Mouse (Mus musculus) MEL (cell line): ENCODE measurements around the gene Rock2. TPM values are rescaled to one million over a fixed set of nuclear protein-coding genes. Genes with fewer than 3 reads are reported as not detected.

Source experiments
- DNase-seq: peaks from one replicate; pipeline ENCODE4 v3.0.0; 2011; ENCODE audit warnings: low read depth, low spot score
- H3K27ac ChIP-seq: 2 replicates; pipeline ENCODE4 v1.5.1; 2012; ENCODE audit warnings: low read depth, mild to moderate bottlenecking, control low read depth, low read length, moderate library complexity; ENCODE audit not compliant: control insufficient read depth
- H3K27me3 ChIP-seq, 2 experiments: fragments of 150-350 bp in 1 of 2; sonication (generic) in 1 of 2; 2 replicates each; pipeline ENCODE4 v1.6.1; 2012; ENCODE audit warnings: low read length in 2 of 2, mild to moderate bottlenecking in 2 of 2, improper control_type of control experiment in 1 of 2, moderate library complexity in 1 of 2; ENCODE audit not compliant: insufficient read depth in 2 of 2, control insufficient read depth in 1 of 2
- H3K36me3 ChIP-seq, 2 experiments: 2 replicates each; pipeline ENCODE4 v1.6.1; 2012 to 2014; ENCODE audit warnings: low read length in 2 of 2, improper control_type of control experiment in 1 of 2, inconsistent platforms in 1 of 2, mild to moderate bottlenecking in 1 of 2; ENCODE audit not compliant: insufficient read depth in 2 of 2, control insufficient read depth in 1 of 2
- H3K4me1 ChIP-seq, 2 experiments: fragments of 150-350 bp in 1 of 2; sonication (generic) in 1 of 2; 2 replicates each; pipeline ENCODE4 v1.6.1; 2012; ENCODE audit warnings: low read length in 2 of 2, improper control_type of control experiment in 1 of 2, mild to moderate bottlenecking in 1 of 2; ENCODE audit not compliant: insufficient read depth in 2 of 2, control insufficient read depth in 1 of 2
- H3K4me3 ChIP-seq, 2 experiments: fragments of 150-350 bp in 1 of 2; sonication (generic) in 1 of 2; 2 replicates each; pipeline ENCODE4 v1.5.1; 2012; ENCODE audit warnings: low read depth in 2 of 2, low read length in 2 of 2, mild to moderate bottlenecking in 2 of 2, moderate library complexity in 2 of 2, control low read depth in 1 of 2, improper control_type of control experiment in 1 of 2; ENCODE audit not compliant: control insufficient read depth in 1 of 2, insufficient read depth in 1 of 2
- H3K79me2 ChIP-seq: 2 replicates; pipeline ENCODE4 v1.6.1; 2012; ENCODE audit warnings: mild to moderate bottlenecking, low read length, moderate library complexity; ENCODE audit not compliant: control insufficient read depth, poor library complexity, insufficient read depth
- H3K9ac ChIP-seq: 2 replicates; pipeline ENCODE4 v1.6.1; 2012; ENCODE audit warnings: low read depth, mild to moderate bottlenecking, control low read depth, low read length, moderate library complexity; ENCODE audit not compliant: control insufficient read depth, poor library complexity, severe bottlenecking
- H3K9me3 ChIP-seq: fragments of 150-350 bp; sonication (generic); replicated peaks from 2 replicates; pipeline ENCODE4 v1.6.1; 2012; ENCODE audit warnings: mild to moderate bottlenecking, low read length, improper control_type of control experiment, moderate library complexity; ENCODE audit not compliant: insufficient read depth
- CHD1 ChIP-seq: IDR thresholded peaks from 2 replicates; pipeline ENCODE4 v1.6.1; 2012; ENCODE audit warnings: low read depth, mild to moderate bottlenecking, inconsistent platforms, low read length, improper control_type of control experiment
- CHD2 ChIP-seq: IDR thresholded peaks from 2 replicates; pipeline ENCODE4 v1.6.1; 2011; ENCODE audit warnings: low read length, improper control_type of control experiment
- CTCF ChIP-seq, 3 experiments: IDR thresholded peaks in 2 of 3; conservative IDR thresholded peaks in 1 of 3; 2 replicates each; pipeline ENCODE4 v1.5.1; 2011 to 2012; ENCODE audit warnings: low read length in 3 of 3, low read depth in 2 of 3, mild to moderate bottlenecking in 2 of 3, improper control_type of control experiment in 1 of 3, inconsistent platforms in 1 of 3, mixed read lengths in 1 of 3, moderate library complexity in 1 of 3; ENCODE audit not compliant: control insufficient read depth in 1 of 3, insufficient read depth in 1 of 3, poor library complexity in 1 of 3, severe bottlenecking in 1 of 3
- ELF1 ChIP-seq: IDR thresholded peaks from 2 replicates; pipeline ENCODE4 v1.6.1; 2014; ENCODE audit warnings: low read depth, mild to moderate bottlenecking, inconsistent platforms, low read length, improper control_type of control experiment, moderate library complexity
- EP300 ChIP-seq, 2 experiments: IDR thresholded peaks; 2 replicates each; pipeline ENCODE4 v1.6.1; 2011; ENCODE audit warnings: improper control_type of control experiment in 2 of 2, low read length in 2 of 2, low read depth in 1 of 2, mild to moderate bottlenecking in 1 of 2
- ETS1 ChIP-seq: IDR thresholded peaks from 2 replicates; pipeline ENCODE4 v1.6.1; 2012; ENCODE audit warnings: low read depth, mild to moderate bottlenecking, inconsistent platforms, low read length, improper control_type of control experiment, moderate library complexity
- GABPA ChIP-seq: IDR thresholded peaks from 2 replicates; pipeline ENCODE4 v1.6.1; 2012; ENCODE audit warnings: low read depth, mild to moderate bottlenecking, inconsistent platforms, low read length, improper control_type of control experiment, moderate library complexity
- GATA1 ChIP-seq: IDR thresholded peaks from 2 replicates; pipeline ENCODE4 v1.6.1; 2011; ENCODE audit warnings: low read depth, low read length, improper control_type of control experiment
- HCFC1 ChIP-seq: IDR thresholded peaks from 2 replicates; pipeline ENCODE4 v1.6.1; 2012; ENCODE audit warnings: low read depth, mild to moderate bottlenecking, inconsistent platforms, low read length, improper control_type of control experiment, moderate library complexity
- JUND ChIP-seq: IDR thresholded peaks from 2 replicates; pipeline ENCODE4 v1.6.1; 2011; ENCODE audit warnings: low read depth, mild to moderate bottlenecking, improper control_type of control experiment, low read length
- KAT2A ChIP-seq: conservative IDR thresholded peaks from 2 replicates; pipeline ENCODE4 v1.6.1; 2012; ENCODE audit warnings: low read depth, low read length, improper control_type of control experiment, inconsistent platforms
- MAFK ChIP-seq: IDR thresholded peaks from 2 replicates; pipeline ENCODE4 v1.6.1; 2011; ENCODE audit warnings: low read depth, mild to moderate bottlenecking, low read length, improper control_type of control experiment, borderline replicate concordance
- MAX ChIP-seq: IDR thresholded peaks from 2 replicates; pipeline ENCODE4 v1.6.1; 2011; ENCODE audit warnings: low read length, improper control_type of control experiment
- MAZ ChIP-seq: IDR thresholded peaks from 2 replicates; pipeline ENCODE4 v1.6.1; 2012; ENCODE audit warnings: low read depth, mild to moderate bottlenecking, inconsistent platforms, low read length, improper control_type of control experiment
- MEF2A ChIP-seq: IDR thresholded peaks from 2 replicates; pipeline ENCODE4 v1.6.1; 2014; ENCODE audit warnings: low read depth, mild to moderate bottlenecking, inconsistent platforms, low read length, improper control_type of control experiment; ENCODE audit not compliant: poor library complexity, insufficient replicate concordance, severe bottlenecking; ENCODE audit errors: extremely low read depth
- MXI1 ChIP-seq: IDR thresholded peaks from 2 replicates; pipeline ENCODE4 v1.6.1; 2011; ENCODE audit warnings: mild to moderate bottlenecking, low read depth, low read length, improper control_type of control experiment
- MYB ChIP-seq: IDR thresholded peaks from 2 replicates; pipeline ENCODE4 v1.6.1; 2011; ENCODE audit warnings: mild to moderate bottlenecking, low read depth, low read length, improper control_type of control experiment
- MYC ChIP-seq: IDR thresholded peaks from 2 replicates; pipeline ENCODE4 v1.6.1; 2011; ENCODE audit warnings: low read depth, mild to moderate bottlenecking, low read length, improper control_type of control experiment, moderate library complexity
- NELFE ChIP-seq: IDR thresholded peaks from 2 replicates; pipeline ENCODE4 v1.6.1; 2011; ENCODE audit warnings: low read depth, low read length, improper control_type of control experiment
- NRF1 ChIP-seq: IDR thresholded peaks from 2 replicates; pipeline ENCODE4 v1.6.1; 2014; ENCODE audit warnings: low read depth, mild to moderate bottlenecking, inconsistent platforms, low read length, improper control_type of control experiment, moderate library complexity; ENCODE audit not compliant: poor library complexity, insufficient read depth, severe bottlenecking
- POLR2A ChIP-seq, 2 experiments: IDR thresholded peaks; 2 replicates each; pipeline ENCODE4 v1.6.1; 2011 to 2012; ENCODE audit warnings: low read length in 2 of 2, mild to moderate bottlenecking in 2 of 2, control low read depth in 1 of 2, improper control_type of control experiment in 1 of 2, low read depth in 1 of 2, moderate library complexity in 1 of 2; ENCODE audit not compliant: control insufficient read depth in 1 of 2, insufficient read depth in 1 of 2, poor library complexity in 1 of 2
- POLR2AphosphoS2 ChIP-seq: IDR thresholded peaks from 2 replicates; pipeline ENCODE4 v1.6.1; 2011; ENCODE audit warnings: low read length, improper control_type of control experiment
- POLR2AphosphoS5 ChIP-seq: IDR thresholded peaks from 2 replicates; pipeline ENCODE4 v1.6.1; 2012; ENCODE audit warnings: low read depth, borderline replicate concordance, mild to moderate bottlenecking, inconsistent platforms, low read length, moderate library complexity, mixed read lengths
- RAD21 ChIP-seq: IDR thresholded peaks from 2 replicates; pipeline ENCODE4 v1.6.1; 2011; ENCODE audit warnings: mild to moderate bottlenecking, low read depth, low read length, improper control_type of control experiment
- RCOR1 ChIP-seq: IDR thresholded peaks from 2 replicates; pipeline ENCODE4 v1.6.1; 2012; ENCODE audit warnings: low read depth, mild to moderate bottlenecking, inconsistent platforms, low read length, improper control_type of control experiment
- SIN3A ChIP-seq: IDR thresholded peaks from 2 replicates; pipeline ENCODE4 v1.6.1; 2012; ENCODE audit warnings: low read length, improper control_type of control experiment, inconsistent platforms
- TAL1 ChIP-seq: IDR thresholded peaks from 2 replicates; pipeline ENCODE4 v1.6.1; 2012; ENCODE audit warnings: mild to moderate bottlenecking, inconsistent platforms, low read length, moderate library complexity, mixed read lengths
- TBP ChIP-seq: IDR thresholded peaks from 2 replicates; pipeline ENCODE4 v1.8.0; 2011; ENCODE audit warnings: low read depth, low read length, improper control_type of control experiment
- TCF12 ChIP-seq: IDR thresholded peaks from 2 replicates; pipeline ENCODE4 v1.6.1; 2014; ENCODE audit warnings: low read depth, mild to moderate bottlenecking, inconsistent platforms, low read length, improper control_type of control experiment, moderate library complexity
- UBTF ChIP-seq: IDR thresholded peaks from 2 replicates; pipeline ENCODE4 v1.6.1; 2012; ENCODE audit warnings: low read depth, mild to moderate bottlenecking, inconsistent platforms, low read length, improper control_type of control experiment, moderate library complexity, borderline replicate concordance; ENCODE audit not compliant: insufficient read depth
- USF1 ChIP-seq: IDR thresholded peaks from 2 replicates; pipeline ENCODE4 v1.6.1; 2014; ENCODE audit warnings: low read depth, mild to moderate bottlenecking, inconsistent platforms, low read length, improper control_type of control experiment, moderate library complexity
- ZKSCAN1 ChIP-seq: IDR thresholded peaks from 2 replicates; pipeline ENCODE4 v1.6.1; 2012; ENCODE audit warnings: low read depth, mild to moderate bottlenecking, inconsistent platforms, low read length, improper control_type of control experiment, moderate library complexity
- ZMIZ1 ChIP-seq: IDR thresholded peaks from 2 replicates; pipeline ENCODE4 v1.6.1; 2012; ENCODE audit warnings: low read depth, mild to moderate bottlenecking, inconsistent platforms, low read length, improper control_type of control experiment, moderate library complexity
- ZNF384 ChIP-seq: IDR thresholded peaks from 2 replicates; pipeline ENCODE4 v1.6.1; 2012; ENCODE audit warnings: low read depth, mild to moderate bottlenecking, inconsistent platforms, low read length, improper control_type of control experiment
- polyA plus RNA-seq, 2 experiments: library from polyadenylated mRNA; stranded (reverse) in 1 of 2; unstranded in 1 of 2; fragments of >175 nt in 1 of 2; fragments of >200 nt in 1 of 2; gene quantifications; 2 replicates each; pipeline versions ENCODE4 v1.2.1 to v1.2.4; 2012; ENCODE audit warnings: low replicate concordance in 2 of 2, low read depth in 1 of 2; ENCODE audit not compliant: insufficient read length in 2 of 2, insufficient read depth in 1 of 2, missing spikeins in 1 of 2
- total RNA-seq: library from RNA; depleted of rRNA; stranded (reverse); fragments of 300-350 nt; gene quantifications from 2 replicates; pipeline ENCODE4 v1.2.3, GENCODE M21; 2012

The Rock2 gene
- total and polyA plus RNA-seq, 3 experiments, result 10.9 to 46.4 (median 14.4) TPM

DNA sequence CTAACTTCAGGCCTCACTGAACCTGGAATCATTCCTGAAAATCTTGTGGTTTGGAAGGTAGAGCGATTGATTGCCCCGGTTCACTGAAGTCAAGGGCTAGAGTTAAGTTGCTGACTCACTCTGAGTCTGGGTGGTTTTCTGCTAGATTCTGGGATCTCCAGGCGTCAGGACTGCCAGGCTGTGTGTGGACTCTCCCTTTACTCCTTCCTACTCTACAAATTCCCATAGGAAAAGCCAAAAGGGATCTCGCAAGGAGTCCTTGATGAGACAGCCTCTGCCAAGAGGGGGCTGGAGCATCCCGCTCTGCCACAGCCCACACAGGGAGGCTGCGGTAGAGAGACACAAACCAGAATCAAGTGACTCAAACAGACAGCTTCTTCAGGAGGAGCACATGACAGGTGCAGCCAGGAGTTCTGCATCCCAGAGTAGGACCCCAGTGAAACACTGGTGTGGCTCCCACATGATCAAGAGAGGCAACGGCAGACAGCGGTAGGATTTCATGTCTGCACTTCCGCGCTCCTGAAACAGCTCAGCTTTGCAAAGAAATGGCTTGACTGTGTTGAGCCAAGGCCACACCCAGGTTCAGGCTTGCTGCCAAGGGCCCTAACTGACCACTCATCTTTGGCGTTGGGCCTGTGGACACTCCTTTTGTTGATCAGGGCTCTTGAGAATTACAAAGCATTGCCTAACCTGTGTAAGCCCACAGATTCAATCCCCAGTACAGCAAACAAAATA is 41.1 kb upstream of the Rock2 start:
- Histone ChIP-seq H3K36me3 (peaks cover 0 to 17% of the 10 kb centered on the region in 2 experiments; a peak in 2 of 4 replicates), H3K27ac (peak overlapping the region; percentile 72), H3K27me3 (no peaks in the 10 kb centered on the region), H3K79me2 (no peaks in the 10 kb centered on the region), H3K9ac (peak overlapping the region; percentile 65), H3K4me1 (peaks cover 20 to 26% of the 10 kb centered on the region in 2 experiments), H3K4me3 (peak overlapping the region; percentile 54 to 57)
- peak; percentile 92 for DNase-seq
- TF ChIP-seq ZKSCAN1, result no peak
- no peak for TF ChIP-seq MEF2A
- TF ChIP-seq ELF1, result peak; percentile 79
- peak; percentile 81 for TF ChIP-seq MYB
- TF ChIP-seq POLR2AphosphoS5, result no peak
- TF ChIP-seq RAD21, result no peak
- peak; percentile 73 for TF ChIP-seq NELFE
- TF ChIP-seq MXI1, result peak; percentile 77; the same call in 1 of the 2 replicates
- peak; percentile 77 for TF ChIP-seq SIN3A
- TF ChIP-seq TCF12, result peak; percentile 56; the same call in 1 of the 2 replicates
- peak; percentile 31; the same call in 1 of the 2 replicates for TF ChIP-seq RCOR1
- TF ChIP-seq CHD1, result no peak
- TF ChIP-seq GATA1, result no peak
- TF ChIP-seq TAL1, result no peak
- 0 out of 2 replicates have a peak, but pooled peaks have one; percentile 27 for TF ChIP-seq MAFK
- peak; percentile 76 for TF ChIP-seq ETS1
- no peak for TF ChIP-seq CTCF (IDR thresholded peaks at IDR 0.05 in 2 of 3, conservative IDR thresholded peaks at IDR 0.05 in 1 of 3; ENCODE audit: control insufficient read depth in 1 of 3, insufficient read depth in 1 of 3, low read depth in 2 of 3, low read length in 3 of 3, poor library complexity in 1 of 3, severe bottlenecking in 1 of 3)
- TF ChIP-seq EP300 (IDR thresholded peaks at IDR 0.05; ENCODE audit: low read depth in 1 of 2, low read length in 2 of 2), result peak; percentile 68 to 79; a peak in 3 of 4 replicates
- TF ChIP-seq NRF1, result no peak
- TF ChIP-seq POLR2A (IDR thresholded peaks at IDR 0.05; ENCODE audit: control insufficient read depth in 1 of 2, insufficient read depth in 1 of 2, low read depth in 1 of 2, low read length in 2 of 2, poor library complexity in 1 of 2), result peak; percentile 69 to 79
- peak; percentile 72 for TF ChIP-seq TBP
- TF ChIP-seq ZNF384, result no peak
- no peak for TF ChIP-seq JUND
- peak; percentile 59 for TF ChIP-seq MAX
- peak; percentile 69; the same call in 1 of the 2 replicates for TF ChIP-seq GABPA
- no peak for TF ChIP-seq CHD2
- TF ChIP-seq POLR2AphosphoS2, result peak; percentile 68; the same call in 1 of the 2 replicates
- peak; percentile 69; the same call in 1 of the 2 replicates for TF ChIP-seq MYC
- TF ChIP-seq USF1, result peak; percentile 65
- 0 out of 2 replicates have a peak, but pooled peaks have one; percentile 55 for TF ChIP-seq HCFC1
- no peak for TF ChIP-seq MAZ
- TF ChIP-seq KAT2A, result peak; percentile 62
- no peak for TF ChIP-seq UBTF
- TF ChIP-seq ZMIZ1, result no peak
- TF ChIP-seq, all 39 proteins: peak for 19
- H3K9me3 ChIP-seq, result no peaks in the 10 kb centered on the region
